Mouse (Mus musculus): ENCODE measurements around the gene Opcml.
A peak's percentile ranks its signal among the peaks of the same experiment; 100 is the strongest.

Opcml gene

DNA sequence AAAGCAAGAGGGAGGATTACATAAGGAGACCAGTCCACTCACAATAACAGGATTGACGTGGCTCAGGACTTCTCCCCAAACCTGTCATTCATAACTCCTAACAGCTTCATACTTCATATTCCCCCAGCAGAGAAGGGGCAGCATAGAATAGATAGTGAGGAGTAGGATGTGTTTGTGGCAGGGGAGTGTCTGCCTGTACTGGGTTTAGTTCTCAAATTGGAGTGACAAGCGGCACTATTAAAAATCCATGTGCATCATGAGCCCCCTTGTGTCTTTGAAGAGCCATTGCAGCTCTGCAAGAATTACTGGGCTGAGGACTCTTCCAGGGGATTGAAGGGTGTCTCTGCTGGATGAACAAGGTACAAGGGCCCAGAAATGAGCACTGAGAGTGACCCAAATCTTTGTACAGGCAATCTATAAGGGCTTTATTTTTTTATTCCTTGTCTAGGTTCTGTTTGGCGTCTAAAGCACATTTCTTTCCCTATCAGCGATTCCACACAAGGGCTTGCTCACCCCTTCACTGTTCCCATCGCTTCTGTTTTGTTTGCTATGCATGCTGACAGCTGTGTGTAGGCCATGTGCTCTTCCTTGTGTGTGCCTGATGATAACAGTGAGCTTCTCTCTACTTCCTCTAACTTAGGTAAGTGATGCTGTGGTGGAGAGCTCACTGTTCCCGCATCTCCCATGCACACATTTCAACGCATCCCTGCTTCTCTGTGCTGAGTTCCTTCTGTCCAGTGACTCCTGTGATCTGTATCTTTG lies 457.3 kb downstream of the Opcml start:
- no peak for DNase-seq (ENCODE audit: low spot score in 2 of 2)

DNA sequence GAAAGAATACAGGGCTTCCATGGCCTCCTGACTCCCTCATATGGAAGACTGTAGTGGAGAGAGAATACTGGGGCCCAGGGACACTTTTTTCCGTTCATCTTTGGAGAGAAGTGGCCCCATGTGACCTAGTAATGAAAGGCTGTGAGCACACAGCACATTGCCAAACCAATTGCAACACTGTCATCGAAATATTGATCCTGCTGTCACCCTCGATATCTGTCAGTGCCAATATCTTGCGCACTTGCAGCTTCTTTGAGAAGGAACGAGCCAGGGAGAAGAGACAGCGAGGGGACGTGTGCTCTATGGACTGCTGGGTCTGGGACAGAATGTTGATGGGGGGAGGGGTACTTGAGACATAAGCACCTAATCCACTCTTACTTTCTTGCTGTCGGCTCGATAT lies 460.8 kb downstream of the Opcml start:
- DNase-seq (ENCODE audit: low spot score in 2 of 2): no peak

DNA sequence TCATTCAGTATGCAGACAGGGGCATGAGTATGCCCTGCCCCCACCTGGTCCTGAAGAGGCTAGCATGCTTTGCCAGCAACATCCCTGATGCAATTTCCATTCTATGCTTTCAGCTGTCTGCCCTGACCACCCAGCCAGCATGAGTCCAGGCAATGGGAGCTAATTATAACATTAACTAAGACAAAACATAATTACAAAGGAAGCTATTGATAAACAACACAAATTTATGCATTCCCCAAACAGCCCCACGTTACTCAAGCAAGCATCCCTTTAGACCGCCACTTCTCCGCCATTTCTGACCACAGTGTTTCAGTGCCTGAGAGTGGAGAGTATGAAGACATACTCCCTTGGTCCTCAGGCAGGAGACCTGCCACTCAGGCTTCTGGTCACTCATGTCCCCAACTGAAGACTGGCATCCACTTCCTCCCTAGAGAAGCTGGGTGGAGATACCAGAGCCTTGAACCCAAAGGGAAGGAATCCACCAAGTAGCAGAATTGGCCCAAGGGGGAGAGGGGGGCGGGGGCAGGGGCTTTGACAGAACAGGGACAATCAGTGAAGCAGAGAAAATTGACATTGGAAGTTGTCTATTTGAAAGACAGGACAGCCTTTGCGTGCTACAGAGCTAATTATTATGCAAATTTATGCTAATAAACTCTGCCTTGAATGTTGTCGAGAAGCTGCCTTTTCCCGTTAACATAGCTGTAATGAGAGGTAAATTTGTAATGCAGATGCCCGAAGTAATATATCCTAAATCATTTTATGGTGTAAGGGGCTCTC lies 464.7 kb downstream of the Opcml start:
- DNase-seq (ENCODE audit: low spot score in 2 of 2): no peak

DNA sequence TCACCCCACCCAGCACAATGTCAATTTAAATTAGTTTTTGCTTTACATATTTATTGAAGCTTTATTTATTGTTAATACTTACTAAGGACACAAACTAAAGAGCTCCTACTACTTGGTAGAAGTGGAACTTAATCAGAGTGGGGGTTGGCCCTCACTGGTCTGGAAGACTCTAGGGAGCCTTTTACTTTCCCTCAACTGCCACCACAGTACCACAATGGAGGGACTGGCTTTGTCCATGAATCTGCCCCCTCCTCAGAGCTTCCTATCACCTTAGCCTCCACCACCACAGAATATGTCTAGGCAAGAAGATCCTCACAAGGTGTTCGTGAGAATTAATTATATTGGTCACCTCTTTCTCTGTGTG lies 465.3 kb downstream of the Opcml start:
- no peak for DNase-seq (ENCODE audit: low spot score in 2 of 2)

DNA sequence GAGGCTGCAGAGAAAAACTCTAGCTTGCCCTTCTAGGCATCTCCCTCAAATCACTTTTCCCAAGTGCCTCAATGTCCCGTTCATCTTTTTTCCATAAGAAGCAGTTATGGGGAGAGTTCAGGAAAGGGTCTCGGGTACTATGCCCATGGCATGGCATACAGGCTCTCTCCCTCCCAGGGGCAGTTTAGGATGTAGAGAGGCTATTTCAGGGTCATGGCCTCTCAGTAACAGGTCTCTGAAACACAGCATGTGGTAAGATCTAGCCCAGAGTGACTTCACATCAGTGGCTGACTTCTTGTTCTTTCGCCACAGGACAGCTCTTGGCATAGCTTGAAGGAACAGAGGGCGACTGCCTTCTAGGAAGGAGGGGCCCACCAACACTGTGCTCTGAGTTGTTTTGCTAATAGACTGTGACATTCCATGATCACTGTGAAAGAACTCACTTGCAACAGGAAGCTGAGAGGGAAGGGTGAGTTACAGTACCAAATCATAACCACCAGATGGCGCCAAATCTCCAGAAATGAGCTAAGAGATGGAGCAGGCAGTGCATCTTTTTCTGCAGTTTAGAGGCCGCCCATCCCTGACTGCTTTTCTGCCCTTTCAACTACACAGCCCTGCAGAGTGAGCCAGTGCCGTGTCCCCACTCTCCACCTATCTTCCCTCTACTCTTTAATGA lies 470.6 kb downstream of the Opcml start:
- DNase-seq (ENCODE audit: low spot score in 2 of 2): peak; percentile 23 to 70

DNA sequence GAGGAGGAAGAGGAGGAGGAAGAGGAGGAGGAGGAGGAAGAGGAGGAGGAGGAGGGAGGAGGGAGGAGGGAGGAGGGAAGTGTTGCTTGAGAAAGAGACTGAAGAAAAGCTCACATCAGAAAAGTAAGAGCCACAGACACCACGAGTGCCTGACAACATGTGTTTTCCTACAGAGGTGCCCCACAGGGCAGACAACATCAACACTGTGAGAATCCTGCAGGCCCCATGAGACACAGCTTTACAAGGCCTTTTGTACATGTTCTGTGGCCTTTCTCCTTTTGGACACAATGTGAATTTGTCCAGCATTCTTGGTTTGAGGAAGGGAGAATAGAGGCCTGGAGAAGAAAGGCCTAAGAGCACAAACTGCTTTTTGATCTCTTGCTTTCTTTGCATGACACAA lies 471.4 kb downstream of the Opcml start:
- no peak for DNase-seq (ENCODE audit: low spot score in 2 of 2)

DNA sequence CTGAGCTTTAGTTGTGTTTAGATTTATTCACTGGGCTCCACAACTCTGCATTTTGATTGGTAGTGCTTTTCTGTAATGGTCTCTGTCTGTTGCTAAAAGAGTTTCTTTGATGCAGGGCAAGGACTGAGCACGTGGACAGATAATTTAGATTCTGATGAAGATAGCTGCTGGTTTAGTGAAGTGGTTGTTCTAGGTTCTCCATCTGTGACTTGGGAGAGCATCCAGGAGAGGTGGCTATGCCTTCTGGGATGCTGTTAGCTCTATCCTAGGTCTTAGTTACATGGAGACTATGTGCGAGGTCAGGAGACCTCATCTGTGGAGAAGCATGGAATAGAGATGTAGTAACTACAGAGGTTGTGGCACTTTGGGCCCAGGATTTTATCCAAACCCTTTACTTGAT lies 472.3 kb downstream of the Opcml start:
- DNase-seq (ENCODE audit: low spot score in 2 of 2): no peak

DNA sequence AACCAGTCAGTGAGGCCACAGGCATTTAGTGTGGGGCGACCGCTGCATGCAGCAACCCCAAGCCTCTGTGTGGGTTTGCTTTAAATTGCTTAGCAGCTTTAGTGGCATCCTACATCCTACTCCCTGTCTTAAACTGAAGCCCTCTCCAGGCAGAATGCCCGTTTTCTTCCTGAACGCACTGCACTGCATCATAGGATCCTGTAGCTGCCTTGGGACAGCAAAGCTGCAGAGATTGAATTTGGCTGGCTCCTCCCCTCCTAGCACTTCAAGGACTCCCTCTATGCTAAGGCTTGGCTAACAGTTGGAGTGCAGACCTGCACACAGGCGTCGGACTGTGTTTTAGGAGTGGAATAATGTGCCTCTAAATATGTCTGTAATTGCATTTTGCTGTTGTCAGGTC lies 474.2 kb downstream of the Opcml start:
- DNase-seq (ENCODE audit: low spot score in 2 of 2): no peak

DNA sequence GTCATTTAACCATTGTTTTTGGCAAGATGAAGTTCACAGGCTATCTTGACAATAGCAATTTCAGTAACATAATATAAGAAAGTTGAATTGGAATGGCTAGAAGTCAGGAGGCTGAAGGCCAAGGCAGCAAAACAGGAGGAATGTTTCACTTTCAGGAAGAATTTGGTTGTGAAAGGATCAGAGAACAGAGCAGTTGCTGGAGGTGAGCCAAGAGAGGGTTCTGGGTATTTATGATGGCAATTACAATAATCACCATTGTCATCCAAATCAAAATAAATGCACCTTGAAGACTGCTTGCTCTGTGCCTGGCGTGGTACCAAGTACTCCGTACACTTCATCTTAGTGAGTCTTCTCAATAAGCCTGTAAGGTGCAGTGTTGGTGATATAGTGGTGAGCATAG lies 483.2 kb downstream of the Opcml start:
- DNase-seq (ENCODE audit: low spot score in 2 of 2): no peak

DNA sequence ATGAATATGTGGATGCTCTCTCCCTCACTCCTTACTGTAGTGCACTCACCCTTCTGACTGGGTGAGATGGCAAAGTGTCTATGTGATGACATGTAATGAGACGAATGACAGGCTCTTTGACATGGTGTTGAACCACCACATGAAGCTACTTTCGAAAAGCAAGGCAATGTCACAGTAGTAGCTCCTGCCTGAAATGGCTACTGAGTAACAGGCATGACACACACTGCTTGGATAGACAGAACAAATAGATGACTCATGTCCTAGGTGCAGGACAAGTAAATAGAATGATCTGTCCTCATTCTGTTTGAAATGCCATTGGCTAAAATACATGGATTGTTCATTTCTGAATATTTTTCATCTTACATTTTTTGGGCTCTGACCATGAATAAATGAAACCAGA lies 488.0 kb downstream of the Opcml start:
- no peak for DNase-seq (ENCODE audit: low spot score in 2 of 2)

DNA sequence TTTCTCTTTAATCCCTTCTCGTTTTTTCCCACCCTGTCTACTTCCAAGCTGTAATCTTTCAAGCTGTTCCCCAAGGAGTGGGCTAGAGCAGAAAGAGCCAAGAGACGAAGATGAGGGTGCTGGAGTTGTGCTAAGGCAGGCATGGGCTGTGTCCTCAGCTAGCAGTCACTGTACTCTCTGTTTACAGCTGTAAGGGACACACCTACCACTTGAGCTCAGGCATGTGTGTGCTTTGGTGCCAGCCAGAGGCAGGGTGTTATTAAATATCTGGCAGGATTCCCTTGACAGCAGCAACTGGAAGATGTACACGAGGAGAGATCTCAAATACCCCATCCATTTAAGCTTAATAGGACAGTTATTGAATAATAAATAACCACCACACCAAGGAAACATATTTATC lies 490.4 kb downstream of the Opcml start:
- DNase-seq (ENCODE audit: low spot score in 2 of 2): no peak

DNA sequence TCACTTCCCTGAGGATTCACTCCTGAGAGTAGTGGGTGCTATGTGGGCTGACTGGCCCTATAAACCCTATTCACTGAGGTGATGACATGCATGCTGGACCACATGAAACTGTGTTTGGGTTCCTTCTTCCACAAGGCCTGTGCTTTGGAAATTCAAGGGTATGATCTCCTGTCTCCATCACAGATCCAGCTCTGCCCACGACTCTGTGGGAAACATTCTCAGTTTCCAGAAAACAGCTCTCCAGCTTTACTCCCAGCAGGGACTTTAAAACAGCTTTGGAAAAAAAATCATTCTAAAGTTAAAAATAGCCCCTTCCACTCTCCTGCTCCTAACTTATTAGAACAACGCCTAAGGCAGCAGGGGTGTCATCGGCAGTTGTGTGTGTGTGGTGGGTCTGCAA lies 491.0 kb downstream of the Opcml start:
- no peak for DNase-seq (ENCODE audit: low spot score in 2 of 2)

DNA sequence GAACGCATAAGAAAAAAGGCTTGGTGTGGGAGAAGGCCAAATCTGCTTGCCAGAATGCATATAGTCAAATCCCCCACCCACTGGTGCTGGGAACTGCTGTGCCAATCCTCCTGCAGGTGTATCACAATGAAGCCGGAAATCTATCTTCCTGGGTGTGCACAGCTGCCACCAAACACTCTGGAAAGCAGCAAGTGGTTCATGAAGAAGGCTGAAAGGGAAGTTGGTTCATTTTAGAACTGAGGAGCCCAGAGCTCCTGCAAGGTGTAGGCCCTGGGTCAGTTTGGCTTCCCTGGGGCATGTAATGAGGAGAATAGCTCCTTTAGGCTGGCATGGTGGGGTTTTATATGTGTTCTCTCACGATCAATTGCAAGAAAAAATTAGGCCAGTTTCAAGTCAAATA lies 494.4 kb downstream of the Opcml start:
- no peak for DNase-seq (ENCODE audit: low spot score in 2 of 2)

DNA sequence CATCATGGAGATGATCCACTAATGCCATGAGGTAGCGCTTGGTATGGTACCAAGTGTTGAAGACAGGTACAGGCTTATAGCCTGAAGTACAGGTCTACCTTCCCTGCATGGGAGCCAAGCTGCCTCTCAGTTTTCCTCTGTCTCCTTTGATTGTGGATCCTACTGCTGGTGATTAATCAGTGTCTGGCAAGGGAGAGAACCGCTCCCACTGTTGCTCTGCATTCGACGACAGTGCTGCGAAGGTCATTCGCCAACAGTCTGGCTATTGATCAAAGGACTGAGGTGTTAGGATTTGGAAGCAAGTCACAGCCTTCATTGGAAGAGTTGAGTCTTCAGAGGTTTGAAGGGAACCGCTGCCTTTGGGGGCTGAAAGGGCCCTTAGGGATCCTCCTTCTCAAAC lies 495.8 kb downstream of the Opcml start:
- DNase-seq (ENCODE audit: low spot score in 2 of 2): no peak

DNA sequence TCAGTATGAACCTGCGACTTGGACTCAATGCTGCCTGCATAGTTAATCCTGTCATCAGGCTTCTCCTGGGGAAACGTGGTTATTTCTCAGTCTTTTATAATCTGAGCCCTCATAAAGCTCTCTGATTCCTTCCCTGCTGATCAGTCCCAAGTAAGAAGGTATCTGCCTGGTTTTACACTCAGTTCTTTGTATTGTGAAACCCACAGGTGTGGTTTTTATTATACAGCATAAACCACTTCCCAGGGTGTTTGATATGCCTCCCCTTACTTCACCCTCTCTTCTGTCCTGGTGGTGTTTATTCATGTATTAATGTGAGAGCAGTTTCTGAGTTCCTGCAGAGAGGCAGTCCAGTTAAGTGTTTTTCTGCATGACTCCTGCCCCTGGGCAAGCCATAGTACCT lies 496.9 kb downstream of the Opcml start:
- DNase-seq (ENCODE audit: low spot score in 2 of 2): no peak

DNA sequence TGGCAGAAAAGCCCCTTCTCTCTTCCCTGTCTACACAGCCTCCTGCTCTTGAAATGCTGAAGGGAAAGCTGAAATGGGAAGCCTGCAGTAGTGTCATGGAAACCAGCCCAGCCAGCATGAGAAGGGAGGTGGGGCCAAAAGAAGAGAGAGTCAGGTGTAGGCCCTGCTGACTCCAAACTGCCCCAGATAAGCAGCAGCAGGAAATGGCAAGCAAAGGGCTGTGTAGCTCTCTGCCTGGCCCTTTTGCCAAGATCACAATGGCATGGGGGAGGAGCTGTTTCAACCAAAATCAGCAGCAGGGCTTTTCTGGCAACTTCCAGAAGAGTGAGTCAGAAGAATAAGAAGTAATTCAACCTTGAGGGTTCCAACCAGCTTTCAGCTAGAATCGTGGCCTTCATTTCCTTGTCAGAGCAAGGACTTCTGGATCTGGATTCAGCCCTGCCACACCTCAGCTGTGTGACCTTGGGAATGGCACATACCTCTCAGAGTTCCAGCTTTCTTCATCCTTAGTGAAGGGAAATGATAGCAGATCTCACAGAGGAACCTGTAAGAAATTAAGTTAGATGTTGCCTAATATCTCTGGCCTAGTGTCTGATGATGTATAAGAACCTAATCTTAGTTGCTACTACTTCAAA lies 499.2 kb downstream of the Opcml start:
- no peak for DNase-seq (ENCODE audit: low spot score in 2 of 2)

DNA sequence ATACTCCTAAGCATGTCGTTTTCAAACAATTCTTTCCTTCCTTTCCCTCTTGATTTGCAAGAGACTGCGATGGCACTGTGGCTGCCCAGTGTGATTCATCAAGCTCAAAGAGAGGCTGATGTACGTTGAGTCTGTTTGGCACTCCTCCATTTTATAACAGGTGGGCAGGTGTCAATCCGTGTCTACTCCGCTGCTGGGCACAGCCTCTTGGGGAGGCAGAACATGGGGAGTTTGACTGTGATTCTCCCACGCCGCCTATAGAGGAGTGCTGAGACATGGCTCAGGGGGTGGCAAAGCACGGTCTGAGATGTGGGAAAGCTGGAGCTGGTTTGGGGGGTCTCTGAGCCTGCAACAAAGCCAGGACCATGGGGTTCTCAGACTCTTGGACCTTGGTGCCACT lies 513.1 kb downstream of the Opcml start:
- DNase-seq (ENCODE audit: low spot score in 2 of 2): no peak

DNA sequence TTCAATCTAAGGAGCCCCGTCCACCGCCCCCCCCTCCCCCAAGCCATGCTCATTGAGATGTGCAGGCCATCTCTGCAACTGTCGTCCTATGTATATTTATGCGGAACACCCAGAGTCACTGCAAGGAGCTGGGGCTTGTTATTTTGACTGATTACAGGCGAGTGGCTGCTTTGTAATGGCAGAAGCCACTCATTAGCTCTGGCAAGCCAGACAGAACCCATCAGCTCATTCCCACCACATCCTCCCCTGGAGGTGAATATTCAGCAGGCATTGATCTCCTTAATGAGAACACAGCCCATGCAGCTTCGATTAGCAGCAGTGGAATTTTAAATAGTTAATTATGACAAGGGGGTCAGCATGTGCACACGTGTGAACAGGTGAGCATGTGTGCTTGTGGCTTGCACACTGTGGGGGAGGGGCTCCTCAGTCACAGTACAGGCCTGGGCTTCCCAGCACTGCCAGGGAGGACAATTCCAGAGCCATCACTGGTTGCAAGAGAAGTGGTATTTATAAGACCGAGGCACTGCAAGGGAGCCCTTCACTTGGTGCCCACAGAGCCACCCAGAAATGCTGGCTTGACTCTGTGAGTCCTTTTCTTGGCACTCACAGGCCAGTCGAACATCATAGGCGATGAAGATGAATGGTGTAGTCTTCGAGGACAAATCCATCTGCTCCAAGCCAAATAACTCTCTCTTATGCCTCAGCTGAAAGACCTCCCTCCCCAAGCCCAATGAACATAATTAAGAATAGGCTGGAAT lies 516.0 kb downstream of the Opcml start:
- no peak for DNase-seq (ENCODE audit: low spot score in 2 of 2)

DNA sequence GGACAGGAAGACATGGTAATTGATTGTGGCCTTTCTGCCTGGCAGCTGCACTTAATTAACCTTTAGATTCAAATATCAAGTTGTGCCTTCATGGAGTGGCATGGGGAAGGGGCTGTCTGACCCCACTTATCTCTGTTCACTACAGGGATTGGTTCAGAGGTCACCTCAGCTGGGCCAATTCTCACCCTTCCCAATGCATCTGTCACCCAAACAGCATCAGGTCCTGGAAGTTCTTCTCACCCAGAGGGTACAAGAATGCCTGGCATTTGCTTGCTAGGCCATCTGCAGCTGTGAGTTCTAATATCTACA lies 516.5 kb downstream of the Opcml start:
- no peak for DNase-seq (ENCODE audit: low spot score in 2 of 2)

DNA sequence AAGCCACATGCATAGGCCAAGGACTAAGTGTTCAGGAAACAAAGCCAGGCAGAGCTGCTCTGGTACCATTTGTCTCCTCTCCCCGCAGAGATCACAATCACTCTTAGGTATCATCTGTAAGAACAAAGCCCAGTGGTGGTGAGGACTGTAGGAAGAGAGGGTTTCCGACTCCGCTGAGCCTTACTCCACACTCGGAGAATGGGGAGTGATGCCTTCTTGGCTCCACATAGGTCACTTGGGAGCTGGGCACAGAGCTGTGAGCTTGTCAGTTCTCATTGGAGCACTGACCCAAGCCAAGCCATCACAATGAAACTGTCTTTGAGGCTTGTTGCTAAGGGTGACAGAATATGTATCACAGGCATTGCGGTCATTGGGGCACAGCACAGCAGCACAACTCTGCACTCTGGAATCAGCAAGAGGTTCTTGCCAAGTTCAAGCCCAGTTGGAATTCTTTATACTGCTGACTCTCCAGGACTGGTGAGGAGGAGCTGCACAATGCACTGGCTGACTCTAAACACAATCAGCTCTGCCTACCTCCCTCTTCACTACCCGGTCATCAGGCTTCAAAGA lies 517.0 kb downstream of the Opcml start:
- no peak for DNase-seq (ENCODE audit: low spot score in 2 of 2)

DNA sequence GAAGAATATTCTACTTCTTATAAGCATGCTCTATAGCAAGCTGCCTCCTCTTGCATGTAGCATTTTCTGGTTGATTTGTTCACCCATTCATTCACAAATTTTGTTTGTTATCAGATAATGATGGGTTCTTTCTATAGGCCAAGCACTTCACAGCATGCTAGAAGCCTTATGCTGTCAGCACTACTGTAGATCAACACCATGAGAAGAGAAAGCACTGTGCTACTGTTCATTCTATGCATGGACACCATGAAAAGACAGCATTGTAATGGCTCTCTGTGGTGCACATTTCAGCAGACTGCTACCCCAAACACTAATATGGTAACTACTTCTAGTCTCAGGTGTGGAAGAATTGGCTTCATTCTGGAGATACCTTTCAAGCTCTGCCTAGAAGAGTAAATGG lies 527.3 kb downstream of the Opcml start:
- no peak for DNase-seq (ENCODE audit: low spot score in 2 of 2)
